Mouse (Mus musculus) megakaryocyte-erythroid progenitor cell, adult 5-6 weeks (primary cell): ENCODE measurements around the gene Igsf3. TPM values are rescaled to one million over a fixed set of nuclear protein-coding genes. Genes with fewer than 3 reads are reported as not detected.
A peak's percentile ranks its signal among the peaks of the same experiment; 100 is the strongest.

Experiments used
- ATAC-seq: replicated peaks from 2 replicates; pipeline ENCODE4 v1.8.0; 2016; ENCODE audit warnings: mild to moderate bottlenecking, inconsistent platforms; ENCODE audit not compliant: severe bottlenecking, poor library complexity, low FRiP score, low TSS enrichment
- total RNA-seq, 2 experiments: library from RNA; stranded (forward) in 1 of 2; stranded (reverse) in 1 of 2; fragments of 200-1000, 215-1000 nt in 1 of 2; fragments of >200 nt in 1 of 2; fragmentation: Nextera tagmentation in 1 of 2; gene quantifications; 2 replicates each; pipeline ENCODE4 v1.2.3; 2014 to 2017

Gene Igsf3
- total RNA-seq, 2 experiments from 2014 or later = 12.3 to 14.2 TPM

- peak; percentile 90 for ATAC-seq
Observed at GRCm38 (mm10) chr3:101367372-101367771, 9.5 kb upstream of the Igsf3 start.

GRCm38 (mm10) chr3:101369301-101369881, 7.5 kb upstream of the Igsf3 start:
- no peak for ATAC-seq

GRCm38 (mm10) chr3:101372345-101372980, 4.4 kb upstream of the Igsf3 start:
- peak; percentile 73 for ATAC-seq

GRCm38 (mm10) chr3:101377256-101378024, 557 bp downstream of the Igsf3 start:
- 0 out of 2 replicates have a peak, but pooled peaks have one; percentile 5 for ATAC-seq

- ATAC-seq = peak; percentile 45
Observed at GRCm38 (mm10) chr3:101378102-101378501, 1.2 kb downstream of the Igsf3 start.

GRCm38 (mm10) chr3:101379789-101380188, 2.9 kb downstream of the Igsf3 start:
- no peak for ATAC-seq

GRCm38 (mm10) chr3:101381691-101382090, 4.8 kb downstream of the Igsf3 start:
- no peak for ATAC-seq

GRCm38 (mm10) chr3:101382751-101383150, 5.9 kb downstream of the Igsf3 start:
- ATAC-seq = no peak

GRCm38 (mm10) chr3:101386430-101387016, 9.6 kb downstream of the Igsf3 start:
- ATAC-seq = no peak

GRCm38 (mm10) chr3:101387849-101388248, 11.0 kb downstream of the Igsf3 start:
- ATAC-seq = no peak

- no peak for ATAC-seq
Observed at GRCm38 (mm10) chr3:101389566-101389965, 12.7 kb downstream of the Igsf3 start.

GRCm38 (mm10) chr3:101390472-101390871, 13.6 kb downstream of the Igsf3 start:
- ATAC-seq = no peak

- no peak for ATAC-seq
Observed at GRCm38 (mm10) chr3:101391991-101392390, 15.1 kb downstream of the Igsf3 start.

GRCm38 (mm10) chr3:101393103-101393644, 16.3 kb downstream of the Igsf3 start:
- no peak for ATAC-seq

- no peak for ATAC-seq
Observed at GRCm38 (mm10) chr3:101393659-101394539, 17.0 kb downstream of the Igsf3 start.

- no peak for ATAC-seq
Observed at GRCm38 (mm10) chr3:101395341-101395740, 18.5 kb downstream of the Igsf3 start.

GRCm38 (mm10) chr3:101396061-101396460, 19.2 kb downstream of the Igsf3 start:
- ATAC-seq = no peak

- ATAC-seq = no peak
Observed at GRCm38 (mm10) chr3:101396726-101397263, 19.9 kb downstream of the Igsf3 start.

- ATAC-seq = no peak
Observed at GRCm38 (mm10) chr3:101397422-101397821, 20.5 kb downstream of the Igsf3 start.
